Mouse (Mus musculus) mesoderm, embryonic 11.5 days (tissue): ENCODE data around the gene Morn3.

Source experiments
- DNase-seq: peaks from one replicate; pipeline ENCODE4 v3.0.0-alpha.2; 2012; ENCODE audit warnings: low read depth, low spot score

Morn3 gene

GRCm38 (mm10) chr5:123024965-123025573 is 21.7 kb downstream of the Morn3 start:
- DNase-seq, result no peak

- no peak for DNase-seq
These were observed 22.5 kb downstream of the Morn3 start for GRCm38 (mm10) chr5:123024312-123024711.

- DNase-seq, result no peak
These were observed 23.8 kb downstream of the Morn3 start for GRCm38 (mm10) chr5:123023049-123023448.

GRCm38 (mm10) chr5:123021438-123021837 is 25.4 kb downstream of the Morn3 start:
- DNase-seq, result no peak

GRCm38 (mm10) chr5:123020426-123020825 is 26.4 kb downstream of the Morn3 start:
- DNase-seq, result no peak

- no peak for DNase-seq
These were observed 27.3 kb downstream of the Morn3 start for GRCm38 (mm10) chr5:123019336-123020016.

GRCm38 (mm10) chr5:123017504-123017903 is 29.3 kb downstream of the Morn3 start:
- DNase-seq, result no peak

- no peak for DNase-seq
These were observed 30.9 kb downstream of the Morn3 start for GRCm38 (mm10) chr5:123015915-123016314.

GRCm38 (mm10) chr5:123014753-123015701 is 31.8 kb downstream of the Morn3 start, which contains the start of gene Orai1:
TSS of gene Orai1 (plus strand) at chr5:123015074.
- peak; percentile 98 for DNase-seq

- peak; percentile 83 for DNase-seq
These were observed 33.1 kb downstream of the Morn3 start for GRCm38 (mm10) chr5:123013599-123014315.

- no peak for DNase-seq
These were observed 35.1 kb downstream of the Morn3 start for GRCm38 (mm10) chr5:123011705-123012104.

GRCm38 (mm10) chr5:123010806-123011205 is 36.0 kb downstream of the Morn3 start:
- no peak for DNase-seq

- DNase-seq, result no peak
These were observed 36.9 kb downstream of the Morn3 start for GRCm38 (mm10) chr5:123009873-123010272.

GRCm38 (mm10) chr5:123008877-123009493 is 37.8 kb downstream of the Morn3 start:
- no peak for DNase-seq

GRCm38 (mm10) chr5:123005716-123006592 is 40.9 kb downstream of the Morn3 start:
- DNase-seq, result no peak

- DNase-seq, result no peak
These were observed 45.9 kb downstream of the Morn3 start for GRCm38 (mm10) chr5:123000901-123001300.

GRCm38 (mm10) chr5:122997205-122998204 is 49.3 kb downstream of the Morn3 start:
- no peak for DNase-seq

- peak; percentile 53 for DNase-seq
These were observed 51.9 kb downstream of the Morn3 start for GRCm38 (mm10) chr5:122994910-122995309.
